ENCODE assay signal across 15 mouse cellular contexts in genomic region chr4:82644797-82645196, GRCm38 (mm10).
A peak's percentile ranks its signal among the peaks of the same experiment; 100 is the strongest.
DNase-seq lines count a peak whose midpoint lies in the region; ATAC-seq and TF ChIP-seq lines count a peak whose summit lies in the region.
"Had no signal": no experiment of that assay in that cellular context is flagged by ENCODE, and none has a peak within 500 bp of the region (broad histone marks: within the 10 kb centered on the region; RNA-seq: fewer than 3 reads in every experiment).

No protein-coding gene starts in this region.

- peaks cover 17% of the 10 kb centered on the region for H3K4me1 ChIP-seq in forebrain, embryonic 13.5 days
- no peaks in the 10 kb centered on the region for H3K4me1 ChIP-seq in forebrain, embryonic 10.5 days
- H3K4me1 ChIP-seq in limb, embryonic 13.5 days = peaks cover 6% of the 10 kb centered on the region
- H3K4me1 ChIP-seq in limb, embryonic 10.5 days = 0 out of 2 replicates have a peak, but pooled peaks cover 3% of the 10 kb centered on the region
- H3K4me1 ChIP-seq in forebrain, embryonic 14.5 days (ENCODE audit: control insufficient read depth, insufficient read depth, low read length) = peaks cover 15% of the 10 kb centered on the region
- H3K4me1 ChIP-seq in limb, embryonic 14.5 days (ENCODE audit: control insufficient read depth, insufficient read depth, low read length) = peaks cover 6% of the 10 kb centered on the region; the same call in 1 of the 2 replicates

- no peak overlapping the region for H3K27ac ChIP-seq in forebrain, embryonic 13.5 days
- no peak overlapping the region for H3K27ac ChIP-seq in forebrain, embryonic 10.5 days
- H3K27ac ChIP-seq in limb, embryonic 13.5 days = peak overlapping the region; percentile 28
- H3K27ac ChIP-seq in limb, embryonic 10.5 days = no peak overlapping the region
- no peak overlapping the region for H3K27ac ChIP-seq in forebrain, embryonic 14.5 days (ENCODE audit: low read depth, low read length)
- peak overlapping the region; percentile 33; the same call in 1 of the 2 replicates for H3K27ac ChIP-seq in limb, embryonic 14.5 days (replicated peaks; ENCODE audit: low read depth, low read length)

- no peaks in the 10 kb centered on the region for H3K36me3 ChIP-seq in forebrain, embryonic 13.5 days (ENCODE audit: poor library complexity, severe bottlenecking)
- H3K36me3 ChIP-seq in forebrain, embryonic 10.5 days (replicated peaks) = no peaks in the 10 kb centered on the region
- no peaks in the 10 kb centered on the region for H3K36me3 ChIP-seq in limb, embryonic 13.5 days
- H3K36me3 ChIP-seq in limb, embryonic 10.5 days = no peaks in the 10 kb centered on the region
- H3K36me3 ChIP-seq in forebrain, embryonic 14.5 days (ENCODE audit: control insufficient read depth, insufficient read depth, low read length) = no peaks in the 10 kb centered on the region
- no peaks in the 10 kb centered on the region for H3K36me3 ChIP-seq in limb, embryonic 14.5 days (ENCODE audit: control insufficient read depth, insufficient read depth, low read length)
- H3K36me3 ChIP-seq: neural tube, embryonic 13.5 days had no signal

- no peaks in the 10 kb centered on the region for H3K9me3 ChIP-seq in forebrain, embryonic 13.5 days (replicated peaks)
- no peaks in the 10 kb centered on the region for H3K9me3 ChIP-seq in forebrain, embryonic 10.5 days
- H3K9me3 ChIP-seq in limb, embryonic 13.5 days = no peaks in the 10 kb centered on the region
- H3K9me3 ChIP-seq in limb, embryonic 10.5 days (replicated peaks) = no peaks in the 10 kb centered on the region
- no peaks in the 10 kb centered on the region for H3K9me3 ChIP-seq in forebrain, embryonic 14.5 days (replicated peaks; ENCODE audit: control insufficient read depth, low read length)
- no peaks in the 10 kb centered on the region for H3K9me3 ChIP-seq in limb, embryonic 14.5 days (ENCODE audit: control insufficient read depth, low read length)
- H3K9me3 ChIP-seq: neural tube, embryonic 13.5 days had no signal

- H3K4me3 ChIP-seq in forebrain, embryonic 13.5 days = no peak overlapping the region
- H3K4me3 ChIP-seq in forebrain, embryonic 10.5 days = no peak overlapping the region
- H3K4me3 ChIP-seq in limb, embryonic 13.5 days = no peak overlapping the region
- H3K4me3 ChIP-seq in limb, embryonic 10.5 days = no peak overlapping the region
- H3K4me3 ChIP-seq in forebrain, embryonic 14.5 days (ENCODE audit: low read depth, low read length) = no peak overlapping the region
- no peak overlapping the region for H3K4me3 ChIP-seq in limb, embryonic 14.5 days (replicated peaks; ENCODE audit: low read length)
- H3K4me3 ChIP-seq: neural tube, embryonic 13.5 days had no signal

- TF ChIP-seq POLR2A in limb, embryonic 14.5 days (IDR thresholded peaks at IDR 0.05; ENCODE audit: borderline replicate concordance, extremely low read depth, insufficient read depth, insufficient read length) = no peak

- DNase-seq in forebrain, embryonic 10.5 days (ENCODE audit: extremely low spot score, low spot score) = no peak
- DNase-seq in limb, embryonic 10.5 days (ENCODE audit: low spot score) = no peak
- peak; percentile 46 for DNase-seq in forebrain, embryonic 14.5 days (ENCODE audit: low spot score)
- no peak for DNase-seq in limb, embryonic 14.5 days (ENCODE audit: low spot score)
- DNase-seq in liver = no peak
- no peak for DNase-seq in gastrocnemius, postnatal 4 days (ENCODE audit: low spot score in 2 of 2)
- DNase-seq: B cell, adult 2 months; kidney, postnatal 25 days; left cerebral cortex, postnatal 4 days; lung, postnatal 14 days; thymus, adult 18-20 months had no signal

- ATAC-seq in forebrain, embryonic 13.5 days = peak; percentile 76; the same call in 1 of the 2 replicates
- ATAC-seq in limb, embryonic 13.5 days (ENCODE audit: low FRiP score, low read depth) = peak; percentile 81
- peak; percentile 38; the same call in 1 of the 2 replicates for ATAC-seq in forebrain, embryonic 14.5 days
- peak; percentile 65 for ATAC-seq in limb, embryonic 14.5 days (ENCODE audit: low FRiP score, low read depth)
- ATAC-seq: inflammation-experienced regulatory T-cells, adult 6 months had no signal

- H3K27me3 ChIP-seq in forebrain, embryonic 13.5 days = no peaks in the 10 kb centered on the region
- no peaks in the 10 kb centered on the region for H3K27me3 ChIP-seq in forebrain, embryonic 10.5 days (ENCODE audit: poor library complexity, severe bottlenecking)
- no peaks in the 10 kb centered on the region for H3K27me3 ChIP-seq in limb, embryonic 13.5 days
- no peaks in the 10 kb centered on the region for H3K27me3 ChIP-seq in limb, embryonic 10.5 days (ENCODE audit: low read depth, poor library complexity, severe bottlenecking)
- H3K27me3 ChIP-seq in forebrain, embryonic 14.5 days (replicated peaks; ENCODE audit: control insufficient read depth, insufficient read depth, low read length) = no peaks in the 10 kb centered on the region
- no peaks in the 10 kb centered on the region for H3K27me3 ChIP-seq in limb, embryonic 14.5 days (ENCODE audit: control insufficient read depth, insufficient read depth, low read length)
- H3K27me3 ChIP-seq: neural tube, embryonic 13.5 days had no signal

- no peak overlapping the region for H3K9ac ChIP-seq in forebrain, embryonic 13.5 days
- H3K9ac ChIP-seq in limb, embryonic 13.5 days = no peak overlapping the region
- H3K9ac ChIP-seq in forebrain, embryonic 14.5 days (ENCODE audit: low read length) = no peak overlapping the region
- no peak overlapping the region for H3K9ac ChIP-seq in limb, embryonic 14.5 days (ENCODE audit: low read depth, low read length, severe bottlenecking)
- H3K9ac ChIP-seq: neural tube, embryonic 13.5 days had no signal

- 50% methylated on average over 9 of the region's 9 CpGs for WGBS in forebrain, embryonic 13.5 days
- 70% methylated on average over 9 of the region's 9 CpGs for WGBS in forebrain, embryonic 10.5 days
- 63% methylated on average over 9 of the region's 9 CpGs for WGBS in limb, embryonic 13.5 days
- 78% methylated on average over 9 of the region's 9 CpGs for WGBS in limb, embryonic 10.5 days
- WGBS in forebrain, embryonic 14.5 days = 39% methylated on average over 9 of the region's 9 CpGs
- 58% methylated on average over 9 of the region's 9 CpGs for WGBS in limb, embryonic 14.5 days

- H3K4me2 ChIP-seq in forebrain, embryonic 13.5 days = no peak overlapping the region
- H3K4me2 ChIP-seq in limb, embryonic 13.5 days (replicated peaks) = no peak overlapping the region
- no peak overlapping the region for H3K4me2 ChIP-seq in forebrain, embryonic 14.5 days (ENCODE audit: low read length)
- H3K4me2 ChIP-seq in limb, embryonic 14.5 days (replicated peaks; ENCODE audit: low read depth, low read length, severe bottlenecking) = no peak overlapping the region
- H3K4me2 ChIP-seq: neural tube, embryonic 13.5 days had no signal

Comparison
In these comparisons a context has a peak if more than half of its experiments do, and no peak if none do; other contexts are left out.
1. H3K27ac ChIP-seq: peak in limb, embryonic 13.5 days (single experiment) and limb, embryonic 14.5 days (single experiment); none in forebrain, embryonic 13.5 days (single experiment), forebrain, embryonic 10.5 days (single experiment), limb, embryonic 10.5 days (single experiment) and forebrain, embryonic 14.5 days (single experiment).
2. Peak in every context shown above with its lines, with median percentiles within 50 percentile points of each other: ATAC-seq.